Mouse (Mus musculus) adrenal gland, adult 18-20 months (tissue): ENCODE measurements around the gene Mab21l3. TPM values are rescaled to one million over a fixed set of nuclear protein-coding genes. Genes with fewer than 3 reads are reported as not detected.
"Not testable (repeated sequence)": the region's sequence is repeated elsewhere in the genome, so short reads cannot be mapped to it uniquely, and the experiment has no call there.

Experiments
- DNase-seq, 2 experiments: peaks; one replicate each; pipeline ENCODE4 v3.0.0; 2021 to 2022; ENCODE audit warnings: low spot score in 2 of 2
- total RNA-seq, 2 experiments: library from RNA; stranded (reverse); gene quantifications; 1 replicate in 1 of 2; 2 replicates in 1 of 2; pipeline ENCODE4 v1.2.3; 2021

The Mab21l3 gene
- total RNA-seq, 2 experiments from 2014 or later: 0.13 to 0.22 TPM

DNA sequence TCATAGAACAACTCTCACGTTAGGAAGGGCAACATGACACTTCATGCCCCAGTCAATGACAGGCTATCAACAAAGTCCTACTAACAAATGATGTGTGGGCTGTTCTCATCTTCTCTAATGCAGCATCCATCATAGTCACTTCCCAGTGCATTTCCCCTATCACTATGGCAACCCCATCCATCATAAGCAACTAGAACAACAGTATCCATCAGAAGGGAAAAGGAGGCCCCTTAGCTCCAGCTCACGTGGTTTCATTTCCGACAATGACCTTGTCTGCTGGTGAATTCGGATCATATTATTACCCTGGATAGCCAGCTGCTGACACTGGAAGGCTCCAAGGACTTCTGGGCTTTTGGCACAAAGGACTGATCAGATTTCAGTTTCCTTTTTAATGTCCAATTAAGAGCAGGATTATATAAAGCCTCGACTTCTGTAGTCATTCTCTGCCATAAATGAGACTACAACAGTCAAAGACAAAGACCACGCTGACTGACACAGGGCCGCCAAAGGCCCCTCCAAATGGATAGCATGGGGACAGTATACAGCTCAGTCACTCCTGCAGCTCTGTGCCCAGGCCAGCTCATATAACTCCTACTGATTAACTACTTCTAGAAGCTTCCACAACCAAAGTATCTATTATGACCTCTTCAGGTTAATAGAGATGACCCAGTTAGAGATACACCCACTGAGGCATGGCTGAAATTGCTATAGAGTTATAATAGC is 6.2 kb downstream of the Mab21l3 start:
- DNase-seq: no peak

DNA sequence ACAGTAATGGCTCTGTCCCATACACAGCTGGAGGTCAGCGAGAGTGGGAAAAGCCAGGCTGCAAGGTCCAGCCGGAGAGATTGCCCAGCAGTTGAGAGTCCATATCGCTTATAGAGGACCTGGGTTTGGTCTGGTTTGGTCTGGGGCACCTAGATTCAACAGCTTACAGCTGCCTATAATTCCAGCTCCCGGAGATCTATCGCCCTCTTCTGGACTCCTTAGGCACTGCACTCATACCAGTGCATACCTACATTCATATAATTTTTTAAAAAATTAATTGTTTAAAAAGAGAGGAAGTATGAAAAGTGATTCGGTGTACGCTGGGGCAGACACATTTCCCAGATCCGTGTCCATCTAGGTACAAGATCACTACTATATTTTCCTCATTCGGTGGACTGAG is 9.4 kb downstream of the Mab21l3 start:
- DNase-seq: no peak

- DNase-seq: no peak
Measured at GRCm38 (mm10) chr3:101836971-101837370, 11.8 kb downstream of the Mab21l3 start.

- DNase-seq: no peak
Measured at GRCm38 (mm10) chr3:101836532-101836931, 12.2 kb downstream of the Mab21l3 start.

GRCm38 (mm10) chr3:101836045-101836444 is 12.7 kb downstream of the Mab21l3 start:
- peak; percentile 60 to 61 for DNase-seq

DNA sequence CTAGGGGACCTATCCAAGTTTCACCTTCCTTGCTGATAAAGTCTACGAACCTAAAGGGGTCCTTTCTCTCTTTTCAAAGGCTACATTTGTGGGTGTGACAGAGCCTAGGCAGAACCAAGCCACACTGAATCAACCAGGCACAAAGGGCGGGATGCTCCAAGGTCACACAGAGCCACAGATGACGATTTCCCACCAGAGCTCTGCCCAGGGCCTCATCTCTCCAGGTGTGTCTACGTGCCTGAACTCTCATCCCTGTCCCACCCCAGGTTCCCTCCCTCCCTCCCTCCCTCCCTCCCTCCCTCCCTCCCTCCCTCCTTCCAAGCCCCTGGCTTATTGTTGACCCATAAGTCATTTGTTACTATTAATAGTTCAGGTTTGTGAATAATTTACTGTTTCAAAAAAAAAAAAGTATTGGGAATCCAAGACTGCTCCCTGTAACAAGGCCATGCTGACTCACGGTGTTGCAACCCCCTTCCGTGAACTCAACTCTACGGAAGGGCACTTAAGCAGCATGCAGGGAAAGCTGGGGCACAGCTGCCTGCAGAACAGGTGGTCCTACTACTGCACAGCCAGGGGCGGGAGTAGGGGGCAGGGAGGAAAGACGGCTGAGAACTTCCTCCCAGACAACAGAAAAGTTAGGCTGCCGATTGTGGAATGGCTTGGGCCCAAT is 17.4 kb downstream of the Mab21l3 start:
- peak in 1 of 2 experiments; percentile 47 for DNase-seq

GRCm38 (mm10) chr3:101829881-101830616 is 18.7 kb downstream of the Mab21l3 start:
- no peak for DNase-seq

GRCm38 (mm10) chr3:101828595-101828994 is 20.2 kb downstream of the Mab21l3 start:
- no peak for DNase-seq

DNA sequence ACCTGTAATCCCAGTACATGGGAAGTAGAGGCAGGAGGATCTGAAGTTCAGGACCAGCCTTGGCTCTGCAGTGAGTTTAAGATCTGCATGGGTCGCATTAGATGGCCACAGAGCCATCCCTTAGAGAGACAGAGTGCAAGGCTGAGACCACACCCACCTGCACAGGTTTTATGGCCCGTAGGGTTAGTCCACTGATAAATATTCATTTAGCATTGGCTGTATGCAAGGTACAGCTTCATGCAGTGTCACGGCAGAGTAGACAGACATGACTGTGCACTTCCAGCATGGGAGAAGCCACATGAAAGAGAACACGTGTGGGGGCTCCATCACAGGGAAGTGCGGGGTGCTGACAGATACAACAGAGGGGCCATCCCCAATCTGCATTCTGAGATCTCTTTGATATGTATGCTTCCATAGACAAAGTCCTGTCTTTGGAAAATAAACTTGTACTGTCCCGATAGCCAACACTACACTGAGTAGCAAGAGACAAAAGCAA is 21.5 kb downstream of the Mab21l3 start:
- DNase-seq: no peak

DNA sequence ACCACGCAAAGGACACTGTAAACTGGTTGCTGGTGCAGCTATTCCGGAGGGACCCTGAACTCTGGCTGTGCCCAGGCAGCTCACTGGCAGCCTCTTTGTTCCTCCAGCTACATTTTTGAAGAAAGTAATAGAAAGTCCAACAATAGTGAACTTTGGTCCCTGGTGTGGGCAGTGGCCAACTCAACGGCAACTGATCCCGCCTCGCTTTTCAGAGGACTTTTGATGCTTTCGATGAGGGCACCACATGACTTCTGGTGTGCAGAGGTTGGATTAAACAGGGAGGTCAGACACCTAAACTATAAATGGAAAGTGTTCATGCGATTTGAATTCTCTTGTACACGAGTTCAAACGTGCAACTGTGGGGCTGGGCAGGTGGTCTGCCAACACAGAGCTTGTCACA is 24.4 kb downstream of the Mab21l3 start:
- no peak for DNase-seq

DNA sequence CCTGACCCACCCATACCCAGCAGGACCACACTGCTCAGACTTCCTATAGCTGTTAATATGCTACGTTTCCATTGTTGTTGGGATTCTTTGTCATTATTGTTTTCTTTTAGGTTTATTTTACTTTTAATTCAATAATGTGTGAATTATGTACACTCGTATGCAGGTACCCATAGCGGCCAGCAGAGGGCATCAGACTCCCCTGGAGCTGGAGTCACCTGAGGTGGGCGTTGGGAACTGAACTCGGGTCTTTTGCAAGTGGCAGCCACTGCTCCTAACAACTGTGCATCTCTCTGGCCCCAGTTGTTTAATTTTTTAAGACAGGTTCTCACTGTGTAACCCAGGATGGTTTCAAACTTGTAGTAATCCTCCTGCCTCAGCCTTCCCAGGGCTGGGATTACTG is 26.7 kb downstream of the Mab21l3 start:
- DNase-seq: no peak

- not testable (repeated sequence) for DNase-seq
Measured at GRCm38 (mm10) chr3:101820708-101821107, 28.1 kb downstream of the Mab21l3 start.

DNA sequence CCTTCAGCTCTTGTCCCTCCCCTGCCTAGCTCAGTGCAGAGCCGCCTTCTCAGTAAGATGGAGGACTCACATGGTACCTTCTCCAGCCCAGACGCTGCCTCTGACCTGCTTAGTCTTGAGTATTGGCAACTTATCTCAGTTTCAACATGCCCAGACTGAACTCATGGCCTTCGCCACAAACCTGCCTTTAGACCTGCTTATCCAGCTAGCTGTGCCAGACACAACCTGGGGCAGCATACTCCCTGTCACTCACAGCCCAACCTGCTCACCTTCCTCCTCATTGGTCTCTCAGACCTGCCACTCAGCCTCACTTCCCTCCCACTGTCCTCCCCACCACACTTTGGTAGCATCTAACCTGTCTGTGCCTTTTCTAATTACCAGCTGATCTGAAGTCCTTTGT is 32.8 kb downstream of the Mab21l3 start:
- no peak for DNase-seq

GRCm38 (mm10) chr3:101814790-101815189 is 34.0 kb downstream of the Mab21l3 start:
- no peak for DNase-seq

- DNase-seq: peak; percentile 63 to 69
Measured at GRCm38 (mm10) chr3:101812341-101812962, 36.3 kb downstream of the Mab21l3 start.

GRCm38 (mm10) chr3:101811931-101812330 is 36.8 kb downstream of the Mab21l3 start:
- DNase-seq: no peak

DNA sequence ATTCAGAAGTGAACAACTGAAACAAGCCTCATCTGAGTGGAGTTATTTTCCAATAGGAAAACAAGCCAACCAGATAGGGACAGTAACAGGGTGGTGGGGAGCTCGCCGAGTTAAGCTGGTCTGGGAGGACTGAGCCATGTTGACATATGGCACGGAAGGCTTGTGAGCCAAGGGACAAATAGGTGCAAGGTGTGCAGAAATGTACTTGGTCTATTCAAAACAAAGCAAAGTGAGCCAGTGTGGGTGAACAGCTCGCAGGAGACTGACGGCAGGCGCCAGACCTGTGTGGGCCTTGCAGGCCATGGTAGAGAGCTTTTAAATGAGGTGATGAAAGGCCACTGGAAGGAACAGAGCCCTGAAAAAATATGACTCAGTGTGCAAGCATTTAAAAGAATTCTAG is 41.1 kb downstream of the Mab21l3 start:
- DNase-seq: no peak

DNA sequence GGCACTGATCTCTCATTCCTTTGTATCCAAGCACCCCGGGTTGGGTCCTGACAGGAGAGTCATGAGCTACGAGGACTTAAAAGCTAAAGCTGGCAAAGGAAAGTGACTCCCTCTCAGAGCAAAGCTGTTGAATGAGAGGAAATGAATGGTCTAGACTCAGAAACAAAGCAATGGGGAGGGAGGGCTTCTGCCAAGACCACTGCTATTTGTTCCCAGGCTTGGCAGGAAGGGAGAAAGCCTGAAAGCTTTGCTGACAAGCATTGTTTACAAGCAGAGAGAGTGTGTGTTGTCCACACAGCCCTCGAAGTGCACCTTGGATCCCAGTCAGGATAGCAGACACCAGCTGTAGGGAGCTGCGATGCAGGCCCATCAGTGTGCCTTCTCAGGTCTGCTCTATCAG is 41.8 kb downstream of the Mab21l3 start:
- DNase-seq: no peak

GRCm38 (mm10) chr3:101806149-101806548 is 42.6 kb downstream of the Mab21l3 start:
- DNase-seq: peak; percentile 94 to 95

DNA sequence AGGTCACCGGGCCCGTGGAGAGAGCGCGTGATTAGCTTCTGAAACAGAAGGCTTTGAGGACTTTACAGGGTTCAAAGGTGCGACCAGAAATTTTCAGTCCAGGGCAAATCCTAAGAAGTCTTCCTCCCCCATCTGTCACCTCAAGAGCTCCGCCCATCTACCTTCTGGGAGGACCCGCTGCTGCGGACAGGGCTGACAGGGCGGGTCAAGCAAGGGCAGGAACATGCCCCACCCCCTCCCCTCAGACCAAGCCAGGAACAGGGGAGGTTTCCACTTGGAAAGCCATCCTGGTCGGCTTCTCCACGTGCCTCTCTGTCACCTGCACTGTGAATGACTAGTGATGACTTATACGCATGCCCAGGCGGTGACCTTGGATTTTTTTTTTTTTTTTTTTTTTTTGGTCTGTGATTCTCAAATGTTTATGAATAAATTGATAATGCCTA is 43.2 kb downstream of the Mab21l3 start:
- no peak for DNase-seq

DNA sequence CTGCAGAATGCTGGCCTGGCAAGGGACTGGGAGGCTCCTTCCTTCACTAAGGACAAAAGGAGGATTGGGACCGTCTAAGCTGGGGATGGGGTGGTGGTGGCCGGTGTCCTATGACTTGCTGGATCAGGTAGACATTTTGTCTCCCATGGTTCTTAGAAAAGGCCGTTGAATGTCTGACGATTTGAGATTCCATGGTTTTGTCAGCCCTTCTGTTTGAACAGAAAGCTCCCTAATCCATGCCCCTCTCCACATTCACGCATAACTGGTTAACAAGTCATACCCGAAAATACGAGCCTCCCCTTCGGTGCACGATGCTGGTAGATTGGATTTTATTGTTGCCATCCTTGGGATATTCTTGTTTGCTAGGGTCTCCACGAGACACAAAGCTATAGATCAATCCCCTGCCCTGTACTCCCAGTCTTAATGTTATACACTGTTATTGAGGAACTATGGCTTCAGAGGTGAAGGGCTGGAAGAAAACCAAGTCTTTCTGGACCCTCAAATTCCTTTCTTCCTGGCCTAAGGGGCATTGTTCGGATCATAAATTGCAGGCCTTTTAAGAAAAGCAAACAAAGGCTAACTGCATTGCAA is 43.7 kb downstream of the Mab21l3 start:
- DNase-seq: no peak
